Mouse (Mus musculus) forebrain, embryonic 16.5 days (tissue): Measurements from ENCODE around the gene Olfr1373. TPM values are rescaled to one million over a fixed set of nuclear protein-coding genes. Genes with fewer than 3 reads are reported as not detected.
A peak's percentile ranks its signal among the peaks of the same experiment; 100 is the strongest.
"Not testable (repeated sequence)": the region's sequence is repeated elsewhere in the genome, so short reads cannot be mapped to it uniquely, and the experiment has no call there.

Source experiments
- ATAC-seq: fragments of 200-750 bp; cut with Nextera tagmentation; 2 replicates; pipeline ENCODE4 v1.8.0; 2017; ENCODE audit warnings: mild to moderate bottlenecking, moderate library complexity
- H3K27ac ChIP-seq: fragments of 300-500 bp; sonication (generic); 2 replicates; pipeline ENCODE4 v1.5.1; 2014; ENCODE audit warnings: low read length, control low read depth
- H3K27me3 ChIP-seq: fragments of 300-500 bp; sonication (generic); replicated peaks from 2 replicates; pipeline ENCODE4 v1.6.1; 2014; ENCODE audit warnings: low read length; ENCODE audit not compliant: control insufficient read depth, insufficient read depth
- H3K36me3 ChIP-seq: fragments of 300-500 bp; sonication (generic); 2 replicates; pipeline ENCODE4 v1.6.1; 2014; ENCODE audit not compliant: control insufficient read depth, insufficient read depth
- H3K4me1 ChIP-seq: fragments of 300-500 bp; sonication (generic); replicated peaks from 2 replicates; pipeline ENCODE4 v1.6.1; 2014; ENCODE audit warnings: low read length; ENCODE audit not compliant: control insufficient read depth, insufficient read depth
- H3K4me2 ChIP-seq: fragments of 300-500 bp; sonication (generic); 2 replicates; pipeline ENCODE4 v1.6.1; 2014; ENCODE audit warnings: mild to moderate bottlenecking, low read length, control low read depth
- H3K4me3 ChIP-seq: fragments of 300-500 bp; sonication (generic); replicated peaks from 2 replicates; pipeline ENCODE4 v1.5.1; 2014; ENCODE audit warnings: mild to moderate bottlenecking, low read length, control low read depth
- H3K9ac ChIP-seq: fragments of 300-500 bp; sonication (generic); replicated peaks from 2 replicates; pipeline ENCODE4 v1.6.1; 2014; ENCODE audit warnings: low read depth, low read length, control low read depth
- H3K9me3 ChIP-seq: fragments of 300-500 bp; sonication (generic); 2 replicates; pipeline ENCODE4 v1.6.1; 2016; ENCODE audit warnings: low read length; ENCODE audit not compliant: control insufficient read depth
- WGBS: fragments of 180-500 bp; shearing (Covaris S2); extraction: QIAGEN DNeasy Blood & Tissue Kit; methylation state at CpG from one replicate; pipeline ENCODE4 v1.1.7; 2014; 5-methylcytosine and 5-hydroxymethylcytosine counted together
- polyA plus RNA-seq: library from polyadenylated mRNA; unstranded; fragments of >200 nt; fragmentation: Nextera tagmentation; extraction: Ambion mirVana; gene quantifications from 2 replicates; pipeline ENCODE4 v1.2.1, GENCODE M21; 2015

Gene Olfr1373
- polyA plus RNA-seq = not detected in 2 replicates

DNA sequence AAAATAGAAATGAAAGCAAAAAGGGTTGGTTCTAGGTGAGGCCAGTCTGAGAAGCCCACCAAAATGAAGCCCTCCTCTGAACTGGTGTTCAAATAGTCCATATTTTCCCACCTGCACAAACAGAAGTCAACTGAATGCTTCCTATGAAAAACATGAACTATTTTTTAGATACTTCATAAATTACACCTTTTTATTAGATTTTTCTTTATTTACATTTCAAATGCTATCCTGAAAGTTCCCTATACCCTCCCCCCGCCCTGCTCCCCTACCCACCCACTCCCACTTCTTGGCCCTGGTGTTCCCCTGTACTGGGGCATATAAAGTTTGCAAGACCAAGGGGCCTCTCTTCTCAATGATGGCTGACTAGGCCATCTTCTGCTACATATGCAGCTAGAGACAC, at the start of gene Olfr1373:
Gene Olfr1373 (minus strand): TSS at position 101 of the 400 bp plus-strand sequence.
- H3K4me3 ChIP-seq, ATAC-seq, H3K27ac ChIP-seq, H3K4me2 ChIP-seq, H3K36me3 ChIP-seq, H3K9ac ChIP-seq, H3K9me3 ChIP-seq, H3K27me3 ChIP-seq, H3K4me1 ChIP-seq: not testable (repeated sequence)
- WGBS = 100% methylated on average over 1 of the region's 1 CpGs

DNA sequence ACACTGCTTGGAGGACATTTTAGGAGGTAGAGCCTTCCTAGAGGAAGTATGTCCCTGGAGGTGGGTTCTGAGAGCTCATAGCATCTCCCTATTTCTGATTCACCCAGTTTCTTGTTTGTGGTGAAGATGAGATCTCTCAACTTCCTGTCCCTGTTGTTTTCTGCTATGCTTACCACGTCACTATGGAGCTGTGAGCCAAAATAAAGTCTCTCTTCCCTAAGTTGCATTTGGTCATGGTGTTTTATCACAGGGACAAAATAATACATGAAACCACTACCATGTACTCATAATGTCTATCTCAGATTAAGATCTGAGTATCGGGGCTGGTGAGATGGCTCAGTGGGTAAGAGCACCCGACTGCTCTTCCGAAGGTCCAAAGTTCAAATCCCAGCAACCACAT, 35.3 kb upstream of the Olfr1373 start:
- not testable (repeated sequence) for H3K36me3 ChIP-seq, H3K4me3 ChIP-seq, H3K4me1 ChIP-seq, H3K27ac ChIP-seq, H3K9me3 ChIP-seq, H3K9ac ChIP-seq, H3K27me3 ChIP-seq, H3K4me2 ChIP-seq, ATAC-seq
- 90% methylated on average over 4 of the region's 4 CpGs for WGBS

DNA sequence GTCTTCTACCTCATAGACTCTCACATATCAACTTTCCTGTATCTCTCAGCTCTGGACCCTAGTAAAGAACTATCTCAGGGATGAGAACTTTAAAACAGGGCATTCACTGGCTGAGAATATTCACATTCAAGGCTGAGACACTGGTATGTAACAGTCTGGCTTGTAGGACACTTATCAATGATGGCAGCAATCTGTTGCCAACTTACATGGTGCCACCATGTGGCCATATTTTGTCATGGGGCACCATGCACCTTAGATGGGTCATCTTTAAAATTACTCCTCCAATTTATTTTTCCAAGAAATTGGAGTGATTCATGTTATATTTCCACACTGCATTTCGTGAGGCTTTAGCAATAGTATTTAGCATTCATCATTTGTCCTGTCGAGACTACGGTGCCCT, 34.6 kb upstream of the Olfr1373 start:
- H3K9me3 ChIP-seq, H3K9ac ChIP-seq, H3K27me3 ChIP-seq, H3K27ac ChIP-seq, H3K4me2 ChIP-seq, ATAC-seq, H3K36me3 ChIP-seq, H3K4me1 ChIP-seq, H3K4me3 ChIP-seq: not testable (repeated sequence)
- WGBS = 80% methylated on average over 1 of the region's 3 CpGs

DNA sequence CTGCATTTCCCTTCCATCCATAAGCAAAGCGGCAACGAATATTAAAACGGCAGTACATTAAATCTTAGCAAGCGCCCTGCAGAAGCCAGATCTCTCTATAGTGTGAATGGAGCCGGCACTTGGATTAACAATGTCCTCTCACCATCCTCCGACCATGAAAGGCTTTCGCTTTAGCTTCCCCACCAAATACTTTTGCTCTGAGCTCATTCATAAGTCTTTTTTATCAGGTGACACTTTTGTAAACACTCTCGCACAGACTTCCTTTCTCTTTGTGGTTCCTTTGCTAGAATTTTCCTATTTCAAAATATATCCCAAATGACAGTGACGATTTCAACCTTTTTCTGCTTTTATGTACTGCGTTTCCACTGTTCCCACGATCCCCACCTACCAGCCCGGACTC, 23.1 kb upstream of the Olfr1373 start:
- Histone ChIP-seq H3K27ac (no peak overlapping the region), H3K9ac (0 out of 2 replicates have a peak overlapping the region, but pooled peaks have one; percentile 22), H3K4me3 (peak overlapping the region; percentile 35), H3K27me3 (peaks cover 22% of the 10 kb centered on the region), H3K4me1 (0 out of 2 replicates have a peak, but pooled peaks cover 9% of the 10 kb centered on the region), H3K36me3 (no peaks in the 10 kb centered on the region), H3K4me2 (peak overlapping the region; percentile 56), H3K9me3 (no peaks in the 10 kb centered on the region)
- WGBS = 18% methylated on average over 12 of the region's 12 CpGs
- ATAC-seq = no peak; the same call in 1 of the 2 replicates

DNA sequence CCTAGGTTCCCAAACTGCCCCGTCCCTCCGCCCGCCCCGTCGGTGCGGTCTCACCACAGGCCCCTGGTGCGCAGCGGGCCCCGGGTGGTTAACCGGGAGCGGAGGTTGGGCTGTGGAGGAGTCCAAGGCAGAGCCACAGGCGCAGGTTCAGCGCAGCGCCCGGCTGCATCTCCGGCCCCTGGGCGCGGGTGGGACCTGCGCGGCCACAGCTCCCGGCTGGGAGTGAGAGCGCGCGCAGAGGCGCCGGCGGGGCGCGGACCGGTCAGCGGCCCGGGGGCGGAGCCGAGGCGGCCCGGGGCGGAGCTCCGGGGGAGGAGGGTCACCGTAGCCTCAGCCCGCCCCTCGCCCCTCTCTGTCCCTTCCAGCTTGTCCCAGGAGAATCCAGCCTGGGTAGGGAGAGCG, 22.6 kb upstream of the Olfr1373 start:
- H3K4me3 ChIP-seq = peak overlapping the region; percentile 35
- H3K27me3 ChIP-seq = peaks cover 22% of the 10 kb centered on the region
- not testable (repeated sequence) for H3K27ac ChIP-seq, H3K9me3 ChIP-seq, H3K9ac ChIP-seq, H3K4me1 ChIP-seq, H3K36me3 ChIP-seq
- peak overlapping the region; percentile 56 for H3K4me2 ChIP-seq
- ATAC-seq = peak; percentile 58; the same call in 1 of the 2 replicates
- 2% methylated on average over 20 of the region's 42 CpGs for WGBS

DNA sequence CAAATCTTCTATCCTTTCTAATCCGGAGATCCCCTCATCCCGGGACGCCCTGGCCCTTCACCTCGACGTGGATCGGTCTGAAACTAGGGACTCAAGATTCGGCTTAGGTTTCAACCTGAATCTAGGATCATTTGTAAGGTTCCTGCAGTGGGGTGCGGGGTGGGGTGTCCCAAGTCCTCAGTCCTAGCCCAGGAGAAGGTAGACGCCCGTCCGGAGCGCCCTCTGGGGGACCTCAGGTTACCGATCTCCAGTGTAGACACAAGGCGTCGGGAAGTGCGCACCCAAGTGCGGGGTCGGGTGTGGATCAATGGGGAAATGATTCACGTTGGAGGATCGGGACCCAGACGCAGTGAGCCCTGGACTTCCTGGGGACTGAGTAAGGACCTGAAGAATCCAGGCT, 21.8 kb upstream of the Olfr1373 start:
- H3K4me2 ChIP-seq = no peak overlapping the region
- H3K4me3 ChIP-seq = no peak overlapping the region
- H3K27ac ChIP-seq = no peak overlapping the region
- H3K27me3 ChIP-seq = peaks cover 22% of the 10 kb centered on the region
- H3K9ac ChIP-seq = no peak overlapping the region
- 0 out of 2 replicates have a peak, but pooled peaks cover 9% of the 10 kb centered on the region for H3K4me1 ChIP-seq
- under 1% methylated on average over 21 of the region's 21 CpGs for WGBS
- no peak for ATAC-seq
- no peaks in the 10 kb centered on the region for H3K9me3 ChIP-seq
- H3K36me3 ChIP-seq = no peaks in the 10 kb centered on the region

DNA sequence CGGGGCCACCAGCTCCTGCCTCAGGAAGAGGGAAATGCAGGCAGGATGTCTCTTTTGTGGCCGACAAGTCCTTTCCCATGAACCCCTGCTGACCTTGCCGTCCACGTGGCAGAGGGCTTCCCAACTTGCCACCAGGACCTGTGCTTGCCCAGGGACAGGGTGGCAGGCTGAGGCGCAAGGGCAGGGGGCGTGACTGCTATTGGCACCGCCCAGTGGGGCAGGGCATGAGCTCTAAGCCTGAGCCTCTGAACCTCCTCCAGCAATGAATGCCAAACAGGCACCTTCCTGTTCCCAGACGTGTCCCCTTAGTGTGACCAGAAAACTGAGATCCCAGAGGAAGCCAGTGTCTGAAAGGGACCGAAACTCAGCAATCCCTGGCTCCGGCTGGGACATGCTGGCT, 18.6 kb upstream of the Olfr1373 start:
- peaks cover 16% of the 10 kb centered on the region for H3K27me3 ChIP-seq
- H3K27ac ChIP-seq = no peak overlapping the region
- H3K9me3 ChIP-seq = no peaks in the 10 kb centered on the region
- ATAC-seq = no peak
- 0 out of 2 replicates have a peak, but pooled peaks cover 9% of the 10 kb centered on the region for H3K4me1 ChIP-seq
- H3K4me2 ChIP-seq = no peak overlapping the region
- WGBS = 38% methylated on average over 10 of the region's 10 CpGs
- no peak overlapping the region for H3K9ac ChIP-seq
- H3K4me3 ChIP-seq = no peak overlapping the region
- H3K36me3 ChIP-seq = no peaks in the 10 kb centered on the region

DNA sequence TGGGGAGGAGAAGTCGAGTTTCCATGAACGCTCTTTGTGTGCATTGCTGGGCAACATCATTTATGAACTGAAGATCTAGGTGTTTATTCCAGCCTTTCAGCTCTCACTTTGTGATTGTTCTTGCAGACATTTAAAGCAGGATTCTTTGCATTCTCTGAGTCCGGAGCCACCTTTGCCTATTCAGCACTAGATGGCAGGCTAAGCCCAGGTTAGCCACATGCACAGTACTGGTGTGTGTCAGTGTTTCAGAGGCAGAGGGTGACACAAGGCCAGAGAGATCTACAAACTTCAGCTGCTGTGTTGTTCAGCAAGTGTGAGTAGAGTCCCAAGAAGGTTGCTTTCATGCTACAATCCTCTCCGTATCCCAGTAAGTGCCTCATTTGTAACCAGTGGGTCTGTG, 1.7 kb downstream of the Olfr1373 start:
- H3K27me3 ChIP-seq, H3K9ac ChIP-seq, H3K9me3 ChIP-seq, ATAC-seq, H3K4me3 ChIP-seq, H3K36me3 ChIP-seq, H3K4me1 ChIP-seq, H3K27ac ChIP-seq, H3K4me2 ChIP-seq: not testable (repeated sequence)
- WGBS = 45% methylated on average over 4 of the region's 4 CpGs

DNA sequence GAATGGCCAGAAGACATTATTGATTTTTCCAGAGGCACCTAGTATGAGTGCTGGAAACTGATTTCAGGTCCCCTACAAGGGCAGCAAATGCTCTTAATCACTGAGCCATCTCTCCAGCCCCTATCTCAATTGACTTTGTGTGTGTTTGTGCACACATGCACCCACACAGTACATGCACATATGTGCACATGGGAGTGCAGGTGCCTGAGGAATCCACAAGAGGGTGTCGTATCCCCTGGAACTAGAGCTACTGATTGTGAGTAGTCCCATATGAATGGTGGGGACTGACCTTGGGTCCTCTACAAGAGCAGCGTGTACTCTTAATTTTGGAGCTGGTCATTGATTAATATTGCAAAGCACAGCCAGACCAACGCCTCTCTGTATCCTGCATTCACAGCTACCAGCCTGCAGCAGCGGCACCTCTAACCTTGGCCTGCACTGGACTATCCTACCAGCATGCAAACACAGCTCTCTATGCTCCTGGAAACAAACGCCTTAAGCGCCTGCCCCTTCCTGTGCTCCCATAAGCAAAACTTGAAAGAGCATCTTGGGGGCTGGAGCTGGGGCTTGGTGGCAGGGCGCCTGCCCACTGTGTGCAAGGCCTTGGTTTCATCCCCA, 14.8 kb downstream of the Olfr1373 start:
- no peak for ATAC-seq
- Histone ChIP-seq H3K9me3 (peaks cover 7% of the 10 kb centered on the region), H3K27me3 (no peaks in the 10 kb centered on the region), H3K36me3 (no peaks in the 10 kb centered on the region; the same call in 1 of the 2 replicates), H3K4me3 (no peak overlapping the region), H3K4me1 (no peaks in the 10 kb centered on the region), H3K4me2 (no peak overlapping the region), H3K27ac (no peak overlapping the region), H3K9ac (no peak overlapping the region)
- 87% methylated on average over 7 of the region's 7 CpGs for WGBS
